7 mouse cellular contexts compared by ENCODE assay signal in genomic region chr6:118197440-118197975, GRCm38 (mm10). TPM values are rescaled to one million over a fixed set of nuclear protein-coding genes. Genes with fewer than 3 reads are reported as not detected.
DNase-seq lines count a peak whose midpoint lies in the region; ATAC-seq lines count a peak whose summit lies in the region.

Gene Ret (minus strand): TSS chr6:118197718.

- H3K4me2 ChIP-seq in neural tube, embryonic 11.5 days (ENCODE audit: low read depth): peak within 1 kb of the TSS; percentile 98
- peak within 1 kb of the TSS; percentile 99 for H3K4me2 ChIP-seq in forebrain, embryonic 11.5 days (ENCODE audit: low read depth, low read length, severe bottlenecking)
- H3K4me2 ChIP-seq in limb, embryonic 11.5 days (ENCODE audit: low read depth, severe bottlenecking): peak within 1 kb of the TSS; percentile 98
- H3K4me2 ChIP-seq in stomach, embryonic 14.5 days (replicated peaks; ENCODE audit: low read depth, low read length): peak within 1 kb of the TSS; percentile 100

- H3K9me3 ChIP-seq in neural tube, embryonic 11.5 days (ENCODE audit: control insufficient read depth, low read length): no peaks in the 10 kb centered on the region
- no peaks in the 10 kb centered on the region for H3K9me3 ChIP-seq in forebrain, embryonic 11.5 days (ENCODE audit: control insufficient read depth, low read length)
- H3K9me3 ChIP-seq in limb, embryonic 11.5 days (ENCODE audit: control insufficient read depth, low read length): no peaks in the 10 kb centered on the region
- no peaks in the 10 kb centered on the region for H3K9me3 ChIP-seq in stomach, embryonic 14.5 days (ENCODE audit: control insufficient read depth, low read depth, low read length)

- DNase-seq in neural tube, embryonic 11.5 days (ENCODE audit: low spot score): peak; percentile 48
- no peak for DNase-seq in neural tube, embryonic 10.5 days (ENCODE audit: extremely low spot score, low spot score)
- DNase-seq in forebrain, embryonic 11.5 days (ENCODE audit: low spot score): no peak
- DNase-seq in limb, embryonic 11.5 days (ENCODE audit: low spot score): no peak
- DNase-seq in urinary bladder, postnatal 14 days (ENCODE audit: low spot score): no peak
- DNase-seq in thymus, postnatal 14 days: no peak

- 0 out of 2 replicates have a peak, but pooled peaks cover under 1% of the 10 kb centered on the region for H3K4me1 ChIP-seq in neural tube, embryonic 11.5 days (ENCODE audit: control insufficient read depth, insufficient read depth, low read length)
- peaks cover 7% of the 10 kb centered on the region; the same call in 1 of the 2 replicates for H3K4me1 ChIP-seq in forebrain, embryonic 11.5 days (replicated peaks; ENCODE audit: control insufficient read depth, insufficient read depth, low read length)
- peaks cover 2% of the 10 kb centered on the region; the same call in 1 of the 2 replicates for H3K4me1 ChIP-seq in limb, embryonic 11.5 days (ENCODE audit: control insufficient read depth, insufficient read depth, low read length)
- H3K4me1 ChIP-seq in stomach, embryonic 14.5 days (ENCODE audit: control insufficient read depth, insufficient read depth, low read length): no peaks in the 10 kb centered on the region

- no peaks in the 10 kb centered on the region for H3K36me3 ChIP-seq in neural tube, embryonic 11.5 days (ENCODE audit: control insufficient read depth, insufficient read depth, low read length)
- no peaks in the 10 kb centered on the region for H3K36me3 ChIP-seq in forebrain, embryonic 11.5 days (ENCODE audit: control insufficient read depth, insufficient read depth, low read length)
- H3K36me3 ChIP-seq in limb, embryonic 11.5 days (ENCODE audit: control insufficient read depth, insufficient read depth, low read length): no peaks in the 10 kb centered on the region
- no peaks in the 10 kb centered on the region for H3K36me3 ChIP-seq in stomach, embryonic 14.5 days (ENCODE audit: control insufficient read depth, insufficient read depth, low read length)

- H3K4me3 ChIP-seq in neural tube, embryonic 11.5 days (ENCODE audit: low read depth, low read length): peak within 1 kb of the TSS; percentile 64
- peak within 1 kb of the TSS; percentile 56 for H3K4me3 ChIP-seq in forebrain, embryonic 11.5 days (ENCODE audit: low read depth, low read length)
- peak within 1 kb of the TSS; percentile 57 for H3K4me3 ChIP-seq in limb, embryonic 11.5 days (ENCODE audit: low read depth, low read length)
- peak within 1 kb of the TSS; percentile 64 for H3K4me3 ChIP-seq in stomach, embryonic 14.5 days (ENCODE audit: low read depth, low read length)

- 1% methylated on average over 26 of the region's 26 CpGs for WGBS in neural tube, embryonic 11.5 days
- 0% methylated on average over 22 of the region's 26 CpGs for WGBS in forebrain, embryonic 11.5 days
- under 1% methylated on average over 26 of the region's 26 CpGs for WGBS in limb, embryonic 11.5 days
- WGBS in stomach, embryonic 14.5 days: 1% methylated on average over 26 of the region's 26 CpGs

- ATAC-seq in neural tube, embryonic 11.5 days (ENCODE audit: insufficient read depth, low FRiP score, low TSS enrichment): 0 out of 2 replicates have a peak, but pooled peaks have one; percentile 14
- peak; percentile 62; the same call in 1 of the 2 replicates for ATAC-seq in forebrain, embryonic 11.5 days (replicated peaks; ENCODE audit: low FRiP score)
- no peak for ATAC-seq in limb, embryonic 11.5 days (ENCODE audit: insufficient number of reproducible peaks, low FRiP score, low TSS enrichment, low read depth)
- ATAC-seq in stomach, embryonic 14.5 days (ENCODE audit: insufficient number of reproducible peaks, insufficient read depth, low FRiP score, low read depth): no peak

- no peak within 1 kb of the TSS for H3K27ac ChIP-seq in neural tube, embryonic 11.5 days (ENCODE audit: low read depth, low read length)
- H3K27ac ChIP-seq in forebrain, embryonic 11.5 days (ENCODE audit: low read depth, low read length): no peak within 1 kb of the TSS
- H3K27ac ChIP-seq in limb, embryonic 11.5 days (replicated peaks; ENCODE audit: low read depth, low read length): no peak within 1 kb of the TSS
- H3K27ac ChIP-seq in stomach, embryonic 14.5 days (ENCODE audit: low read length): peak within 1 kb of the TSS; percentile 27; the same call in 1 of the 2 replicates

- H3K27me3 ChIP-seq in neural tube, embryonic 11.5 days (ENCODE audit: control insufficient read depth, insufficient read depth, low read length): peaks cover 35% of the 10 kb centered on the region
- H3K27me3 ChIP-seq in forebrain, embryonic 11.5 days (ENCODE audit: control insufficient read depth, insufficient read depth, low read length): peaks cover 44% of the 10 kb centered on the region
- H3K27me3 ChIP-seq in limb, embryonic 11.5 days (ENCODE audit: control insufficient read depth, insufficient read depth, low read length): peaks cover 35% of the 10 kb centered on the region
- H3K27me3 ChIP-seq in stomach, embryonic 14.5 days (ENCODE audit: control insufficient read depth, insufficient read depth, low read length): peaks cover 30% of the 10 kb centered on the region

- H3K9ac ChIP-seq in neural tube, embryonic 11.5 days (ENCODE audit: low read length): peak within 1 kb of the TSS; percentile 53
- peak within 1 kb of the TSS; percentile 27; the same call in 1 of the 2 replicates for H3K9ac ChIP-seq in forebrain, embryonic 11.5 days (ENCODE audit: low read length)
- peak within 1 kb of the TSS; percentile 24; the same call in 1 of the 2 replicates for H3K9ac ChIP-seq in limb, embryonic 11.5 days (ENCODE audit: low read length)
- peak within 1 kb of the TSS; percentile 25 for H3K9ac ChIP-seq in stomach, embryonic 14.5 days (replicated peaks; ENCODE audit: low read depth, low read length)

RNA-seq across cellular contexts. Expression of gene Ret, which starts in this region (rescaled TPM):
- polyA plus RNA-seq in neural tube, embryonic 11.5 days (2014; fragmentation: Nextera tagmentation; extraction: Ambion mirVana): 9.0 and 12.0 TPM in 2 replicates
- polyA plus RNA-seq in forebrain, embryonic 11.5 days (2014; fragmentation: Nextera tagmentation; extraction: Ambion mirVana): 0.39 and 0.43 TPM in 2 replicates
- 0.04 and 0.07 TPM in 2 replicates for polyA plus RNA-seq in limb, embryonic 11.5 days (2014; fragmentation: Nextera tagmentation; extraction: Ambion mirVana)
- 15.0 and 16.0 TPM in 2 replicates for polyA plus RNA-seq in stomach, embryonic 14.5 days (2014; fragmentation: Nextera tagmentation; extraction: Ambion mirVana)

Comparison
In these comparisons a context has a peak if more than half of its experiments do, and no peak if none do; other contexts are left out.
1. Peak in ATAC-seq, H3K4me3 ChIP-seq, H3K9ac ChIP-seq and H3K4me2 ChIP-seq in forebrain, embryonic 11.5 days; RNA of the gene not detected or under 1 TPM.